Mouse (Mus musculus) mammary gland, adult 2 months (tissue): ENCODE data around the gene Zrsr2. TPM values are rescaled to one million over a fixed set of nuclear protein-coding genes. Genes with fewer than 3 reads are reported as not detected.

Source experiments
- polyA plus RNA-seq: library from polyadenylated mRNA; depleted of rRNA; stranded (reverse); fragments of >200 nt; gene quantifications from 2 replicates; pipeline ENCODE4 v1.2.3, GENCODE M21; 2012; ENCODE audit warnings: low replicate concordance; rRNA removed

Zrsr2 gene
- 4.5 and 9.2 TPM in 2 replicates for polyA plus RNA-seq

DNA sequence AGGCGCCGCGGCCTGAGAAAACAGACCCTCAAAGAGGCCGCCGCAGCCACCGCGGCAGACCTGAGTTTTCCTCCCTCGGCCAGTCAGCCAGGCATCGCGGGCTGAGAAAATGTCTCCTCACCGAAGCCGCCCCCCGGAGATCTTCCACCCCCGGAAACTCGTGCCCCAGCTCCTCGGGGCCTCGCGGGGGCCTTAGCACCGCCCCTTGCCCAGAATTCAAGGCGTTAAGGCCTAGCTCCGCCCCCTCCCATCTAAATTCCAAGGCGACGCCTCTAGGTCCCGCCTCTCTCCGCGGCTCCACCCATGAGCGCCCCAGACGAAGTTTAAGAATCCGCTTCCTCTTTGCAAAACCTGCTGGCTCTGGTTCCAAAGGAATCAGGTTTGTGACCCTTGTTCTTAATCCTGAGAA lies at the start of gene Zrsr2:
Gene Zrsr2, minus strand, starts transcription at position 195 of the 409 bp plus-strand sequence.

DNA sequence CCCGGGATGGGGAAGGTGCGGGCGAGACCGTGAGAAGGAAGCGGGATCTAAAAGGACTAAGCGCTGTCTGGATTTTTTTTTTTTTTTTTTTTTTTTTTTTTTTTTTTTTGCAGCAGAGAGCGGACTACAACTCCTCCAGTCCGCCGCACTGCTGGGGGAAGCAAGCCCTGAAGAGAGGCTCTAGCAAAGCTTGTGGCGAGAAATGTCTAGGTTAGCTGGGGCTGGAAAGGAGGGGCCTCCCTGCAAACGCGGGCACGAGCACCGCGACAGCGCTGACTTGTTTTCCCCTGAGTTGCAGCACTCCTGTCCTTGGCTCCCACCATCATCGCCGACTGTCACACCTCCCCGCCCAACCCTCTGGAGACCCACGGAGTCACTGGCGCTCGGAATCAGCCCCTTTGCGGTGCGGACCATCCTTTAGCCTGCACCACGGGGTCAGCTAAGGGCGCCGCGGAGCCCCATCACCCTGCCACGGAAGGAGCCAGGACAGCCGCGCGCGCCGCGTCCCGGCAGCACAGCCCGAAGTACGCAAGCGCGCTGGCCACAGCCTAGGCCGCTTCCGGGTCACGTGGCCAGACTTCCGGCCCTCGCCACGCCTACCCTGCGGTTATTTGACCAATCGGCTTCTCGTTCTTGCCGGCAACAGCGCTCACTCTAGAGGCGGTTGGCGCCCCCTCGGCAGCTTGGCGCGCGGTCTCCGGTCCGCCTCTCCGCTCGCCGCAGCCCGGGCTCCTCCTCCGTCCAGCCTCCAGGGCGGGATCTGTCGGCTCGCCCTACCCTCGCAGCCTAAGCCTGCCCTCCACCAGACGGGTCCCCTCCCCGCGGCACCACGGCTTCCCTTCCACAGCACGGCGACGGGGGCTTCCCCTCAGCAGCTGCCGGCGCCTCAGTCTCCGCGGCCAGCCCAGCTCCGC lies 49.9 kb downstream of the Zrsr2 start, which contains the start of gene Ap1s2:
Gene Ap1s2, plus strand, starts transcription at position 681 of the 914 bp plus-strand sequence.

Other genes starting within 250 kb of the Zrsr2 start
- gene Rnf138rt1, start 197.3 kb downstream of the Zrsr2 start, polyA plus RNA-seq, result not detected in 2 replicates
- gene Ap1s2, start 49.6 kb downstream of the Zrsr2 start, polyA plus RNA-seq, result 1.7 and 7.5 TPM in 2 replicates
- 40.7 and 80.7 TPM in 2 replicates for gene Car5b, start 69.3 kb upstream of the Zrsr2 start, polyA plus RNA-seq
- 3.5 and 5.2 TPM in 2 replicates for gene Siah1b, start 117.8 kb upstream of the Zrsr2 start, polyA plus RNA-seq
- not detected in 2 replicates for gene Cltrn, start 130.2 kb upstream of the Zrsr2 start, polyA plus RNA-seq
- gene Ace2, start 180.7 kb upstream of the Zrsr2 start, polyA plus RNA-seq, result 0.04 and 0.23 TPM in 2 replicates